Mouse (Mus musculus): ENCODE measurements around the gene Galnt13.

- TF ChIP-seq POLR2A (IDR thresholded peaks at IDR 0.05; ENCODE audit: insufficient read depth, low read length): no peak
- peak; percentile 25 for TF ChIP-seq CTCF (IDR thresholded peaks at IDR 0.05; ENCODE audit: low read depth, low read length)
- no peak for TF ChIP-seq EP300 (IDR thresholded peaks at IDR 0.05; ENCODE audit: insufficient read depth, low read depth, low read length)
These were observed 801 bp downstream of the Galnt13 start for GRCm38 (mm10) chr2:54436736-54437500.
